Mouse (Mus musculus): ENCODE results near the gene Ubxn6.
A peak's percentile ranks its signal among the peaks of the same experiment; 100 is the strongest.

The Ubxn6 gene

GRCm38 (mm10) chr17:56024931-56025330, 49.9 kb downstream of the Ubxn6 start:
- DNase-seq (ENCODE audit: low spot score) = no peak

GRCm38 (mm10) chr17:56024476-56024875, 50.4 kb downstream of the Ubxn6 start:
- DNase-seq (ENCODE audit: low spot score) = no peak

DNA sequence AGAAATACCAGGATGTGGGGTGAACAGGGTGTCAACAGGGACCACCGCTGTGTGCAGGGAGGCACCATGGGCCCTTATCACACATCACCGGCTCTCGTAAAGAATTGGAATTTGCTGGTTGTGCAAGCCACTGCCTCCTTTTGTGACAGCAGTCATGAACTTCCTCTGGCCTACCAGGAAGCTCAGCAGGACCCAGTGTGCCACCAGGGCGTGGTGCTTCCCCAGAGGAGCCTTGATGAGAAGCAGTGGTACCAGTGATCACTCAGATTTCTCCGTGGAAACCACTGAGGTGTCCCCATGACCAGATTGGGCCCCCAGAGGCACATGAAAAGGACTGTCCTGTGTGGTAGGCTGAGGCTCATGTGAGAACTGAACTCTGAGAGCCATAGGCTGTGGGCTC, 51.4 kb downstream of the Ubxn6 start:
- peak; percentile 8 for DNase-seq (ENCODE audit: low spot score)

DNA sequence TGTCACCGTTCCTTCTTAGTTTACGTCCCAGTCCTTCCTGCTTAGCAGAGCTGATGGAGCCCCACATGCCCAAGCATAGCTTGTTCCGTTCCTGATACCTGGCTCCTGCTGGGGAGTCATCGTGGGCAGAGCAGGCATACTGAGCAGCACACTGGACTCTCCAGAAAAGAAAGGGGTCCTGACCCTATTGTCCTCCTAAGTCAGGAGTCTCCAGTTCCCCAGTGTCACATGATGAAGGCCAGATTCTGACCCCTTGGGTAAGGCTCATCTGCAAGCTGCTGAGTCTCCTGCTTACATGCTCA, 51.9 kb downstream of the Ubxn6 start:
- no peak for DNase-seq (ENCODE audit: low spot score)

DNA sequence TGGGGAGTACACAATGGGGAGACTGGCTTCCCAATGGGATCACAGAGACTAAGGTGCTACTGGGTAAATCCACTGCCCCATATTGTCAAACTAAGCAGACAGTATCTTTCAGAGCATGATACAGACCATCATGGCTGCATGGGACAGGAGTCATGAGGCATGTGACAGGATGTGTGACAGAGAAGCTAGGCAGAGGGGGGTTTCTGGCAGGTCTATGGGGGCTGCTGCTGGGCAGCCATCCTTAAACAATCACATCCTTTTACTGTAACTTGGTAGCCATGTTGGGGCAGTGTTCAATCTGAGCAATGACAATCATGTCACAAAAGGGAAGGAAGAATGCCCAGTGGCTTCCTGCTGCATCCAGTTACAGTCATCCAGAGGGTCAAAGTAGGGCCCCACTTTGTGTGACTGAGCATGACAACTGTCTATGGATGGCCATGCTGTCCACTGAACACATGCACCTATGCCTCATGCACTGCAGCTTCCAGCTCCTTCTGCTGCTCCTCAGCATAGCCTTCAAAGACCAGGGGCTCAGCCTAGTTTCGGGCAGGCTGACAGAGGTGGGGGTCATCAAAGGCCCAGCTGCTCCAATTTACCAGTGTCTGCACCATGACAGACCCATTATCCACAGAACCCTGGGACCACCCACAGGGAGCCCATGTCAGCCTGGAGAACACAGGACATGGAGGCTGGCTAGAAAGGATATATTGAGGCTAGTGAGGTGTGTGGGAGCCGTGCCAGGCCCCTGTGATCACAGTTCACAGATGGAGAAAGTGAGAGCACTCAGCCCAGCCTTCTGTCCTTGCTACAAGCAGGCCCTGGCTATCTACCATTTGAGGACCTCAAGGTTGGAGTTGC, 52.5 kb downstream of the Ubxn6 start:
- peak; percentile 7 for DNase-seq (ENCODE audit: low spot score)

DNA sequence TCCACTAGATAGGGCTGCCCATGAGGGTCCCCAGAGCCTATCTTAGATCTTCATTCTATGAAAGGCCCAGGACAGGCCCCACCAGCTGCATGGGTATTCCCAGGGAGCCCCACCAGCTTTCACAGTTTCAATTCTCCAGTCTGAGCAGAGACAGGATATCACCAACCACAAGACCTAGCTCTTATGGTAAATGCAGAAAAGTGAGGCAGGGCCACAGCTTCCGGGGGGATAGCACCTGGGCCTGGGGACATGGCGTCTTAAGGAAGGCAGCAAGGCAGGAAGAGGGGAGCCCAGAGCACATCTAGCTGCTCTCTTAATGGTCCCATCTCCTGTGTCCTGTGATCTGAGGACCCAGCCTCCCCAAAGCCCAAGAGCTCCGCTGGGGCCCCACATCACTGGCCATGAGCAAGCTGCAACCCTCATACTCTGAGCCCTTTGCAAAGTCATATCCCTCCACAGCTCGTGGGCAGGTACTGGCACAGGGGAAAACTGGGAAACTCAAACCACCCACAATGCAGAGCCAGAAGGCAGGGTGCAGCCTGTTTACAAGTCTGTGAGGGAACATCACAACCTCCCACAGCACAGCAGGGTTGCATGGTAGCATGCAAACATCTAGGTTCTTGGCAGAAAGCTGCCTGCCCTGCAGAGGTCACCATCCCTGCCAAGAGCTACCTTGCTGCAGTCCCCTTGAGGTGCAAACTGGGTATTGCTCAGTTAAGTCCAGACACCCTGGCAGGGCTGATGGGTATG, 53.5 kb downstream of the Ubxn6 start:
- DNase-seq (ENCODE audit: low spot score) = no peak

GRCm38 (mm10) chr17:56020400-56021084, 54.3 kb downstream of the Ubxn6 start:
- DNase-seq (ENCODE audit: low spot score) = peak; percentile 5

DNA sequence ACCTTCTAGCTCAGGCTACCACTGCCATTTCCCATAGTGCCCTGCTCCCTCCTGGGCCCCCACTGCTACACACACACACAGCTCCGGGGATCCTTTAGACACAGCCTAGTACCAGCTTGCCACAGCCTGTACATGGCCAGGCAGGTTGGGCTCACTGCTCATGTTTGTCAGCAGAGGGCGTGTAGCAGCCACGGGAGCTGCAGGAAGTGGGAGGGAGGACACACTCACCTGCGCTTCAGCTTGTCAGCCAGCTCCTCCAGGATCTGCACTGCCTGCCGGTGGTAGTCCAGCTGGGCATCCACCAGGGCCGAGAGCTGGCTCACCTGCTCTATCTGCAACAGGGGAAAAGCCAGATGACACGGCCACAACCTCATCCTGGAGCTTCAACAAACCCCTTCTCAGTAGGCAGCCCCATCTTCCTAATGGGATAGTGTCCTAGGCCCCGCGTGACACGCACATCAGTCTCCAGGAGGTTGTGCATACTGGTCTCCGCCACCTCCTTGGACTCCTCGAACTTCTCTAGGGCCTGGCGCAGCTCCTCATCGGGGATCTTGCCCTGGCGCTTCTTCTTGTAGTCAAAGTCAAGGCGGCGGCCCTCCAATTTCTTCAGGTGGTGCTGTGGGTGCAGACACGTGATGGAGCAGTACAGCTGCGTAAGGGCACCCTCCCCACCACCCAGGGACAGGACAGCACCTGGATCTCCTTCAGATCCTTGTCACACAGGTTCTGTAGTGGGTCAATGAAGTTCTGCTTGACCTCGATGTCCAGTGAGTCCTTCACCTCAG, 56.3 kb downstream of the Ubxn6 start:
- peak; percentile 51 for DNase-seq (ENCODE audit: low spot score)

DNA sequence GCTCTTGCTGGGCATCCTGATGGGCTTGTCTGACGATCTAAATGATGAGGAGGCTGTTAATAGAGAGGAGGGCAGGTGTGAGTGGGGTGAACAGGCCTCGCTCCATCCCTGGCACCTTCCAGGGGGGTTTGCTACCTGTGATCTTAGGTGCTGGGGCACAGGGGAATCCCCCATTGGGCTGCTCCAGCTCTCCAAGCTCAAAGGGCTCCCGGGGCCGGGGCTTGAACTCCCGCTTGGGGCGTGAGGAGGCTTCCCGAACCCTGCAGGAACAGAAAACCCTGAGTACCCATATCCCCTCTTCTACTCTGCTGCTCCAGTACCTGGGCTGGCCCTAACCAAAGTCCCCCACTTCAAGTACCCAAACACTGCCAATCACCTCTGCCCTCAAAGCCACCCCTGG, 57.0 kb downstream of the Ubxn6 start:
- DNase-seq (ENCODE audit: low spot score) = no peak
